ENCODE assay signal across 9 mouse cellular contexts in the genomic region with DNA sequence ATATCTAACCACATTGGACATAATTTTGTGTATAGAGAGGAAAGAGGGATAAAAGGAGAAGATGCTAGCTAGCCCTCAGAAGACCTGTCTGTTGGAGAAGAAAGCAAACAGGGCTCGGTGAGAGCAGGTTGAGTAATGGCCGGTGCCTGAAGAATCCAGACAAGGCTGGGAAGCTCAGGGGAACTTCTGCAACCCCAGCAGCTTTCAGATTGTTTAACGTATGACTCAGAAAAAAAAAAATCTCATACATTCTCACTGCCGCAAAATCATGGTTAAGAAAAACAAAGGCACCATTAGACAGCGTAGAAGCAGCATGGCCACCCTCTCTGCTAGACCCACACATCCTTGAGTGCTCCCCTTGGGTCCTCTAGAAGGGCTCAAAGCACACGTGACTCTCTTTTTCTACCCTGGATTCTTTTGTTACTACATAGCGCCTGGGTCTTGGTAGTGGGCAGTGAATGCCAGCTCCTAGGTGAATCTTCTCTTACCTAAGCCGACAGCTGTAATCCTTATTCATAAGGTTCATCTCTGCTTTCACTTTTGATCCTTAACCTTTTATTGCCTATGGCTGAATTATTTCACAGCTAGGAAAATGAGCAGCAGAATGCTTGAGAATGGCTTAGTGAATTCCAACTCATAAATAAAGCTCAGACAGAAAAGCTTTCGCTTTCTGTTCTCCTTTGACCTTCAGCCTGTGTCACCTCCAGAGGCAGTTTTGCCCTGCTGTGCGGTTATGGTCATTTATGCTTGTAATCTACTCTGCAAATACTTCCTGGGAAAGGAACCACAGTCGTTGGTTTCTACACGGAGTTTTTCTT. TPM values are rescaled to one million over a fixed set of nuclear protein-coding genes. Genes with fewer than 3 reads are reported as not detected.
DNase-seq lines count a peak whose midpoint lies in the region; ATAC-seq and TF ChIP-seq lines count a peak whose summit lies in the region.
"Had no signal": no experiment of that assay in that cellular context is flagged by ENCODE, and none has a peak within 500 bp of the region (broad histone marks: within the 10 kb centered on the region; RNA-seq: fewer than 3 reads in every experiment).

No protein-coding gene starts in this region.

- H3K79me3 ChIP-seq in C2C12 (ENCODE audit: low read depth) = no peaks in the 10 kb centered on the region

- H3K27ac ChIP-seq in intestine, embryonic 16.5 days (ENCODE audit: low read length) = no peak overlapping the region
- peak overlapping the region; percentile 75 for H3K27ac ChIP-seq in liver, postnatal 0 days (ENCODE audit: low read depth)

- intact Hi-C loops in left cerebral cortex, postnatal 25 days (cut with DNase I) = no loop called here

- TF ChIP-seq EP300 in liver, postnatal 0 days (IDR thresholded peaks at IDR 0.05; ENCODE audit: low read depth) = no peak

- no peaks in the 10 kb centered on the region for H3K27me3 ChIP-seq in erythroblast, embryonic 14.5 days (ENCODE audit: control insufficient read depth)
- peaks cover 5% of the 10 kb centered on the region for H3K27me3 ChIP-seq in C2C12 (ENCODE audit: control insufficient read depth, insufficient read depth, insufficient read length)
- no peaks in the 10 kb centered on the region for H3K27me3 ChIP-seq in intestine, embryonic 16.5 days (replicated peaks; ENCODE audit: control insufficient read depth, insufficient read depth, low read length)
- no peaks in the 10 kb centered on the region for H3K27me3 ChIP-seq in liver, postnatal 0 days (ENCODE audit: insufficient read depth, low read length)

- peak overlapping the region; percentile 3 for H3K4me3 ChIP-seq in erythroblast, embryonic 14.5 days (replicated peaks)
- no peak overlapping the region for H3K4me3 ChIP-seq in C2C12 (ENCODE audit: insufficient read depth, poor library complexity, severe bottlenecking)
- H3K4me3 ChIP-seq in intestine, embryonic 16.5 days (ENCODE audit: low read length) = no peak overlapping the region
- peak overlapping the region; percentile 40 for H3K4me3 ChIP-seq in liver, postnatal 0 days (ENCODE audit: low read depth, low read length)

- H3K4me1 ChIP-seq in erythroblast, embryonic 14.5 days (ENCODE audit: control insufficient read depth) = no peaks in the 10 kb centered on the region
- H3K4me1 ChIP-seq in intestine, embryonic 16.5 days (ENCODE audit: control insufficient read depth, insufficient read depth, low read length) = no peaks in the 10 kb centered on the region
- 0 out of 2 replicates have a peak, but pooled peaks cover 2% of the 10 kb centered on the region for H3K4me1 ChIP-seq in liver, postnatal 0 days (ENCODE audit: insufficient read depth)

- 46% methylated on average over 12 of the region's 12 CpGs for WGBS in intestine, embryonic 16.5 days
- WGBS in liver, postnatal 0 days (ENCODE audit: insufficient replicate concordance) = 31% methylated on average over 12 of the region's 12 CpGs

- H3K79me2 ChIP-seq in C2C12 (ENCODE audit: control insufficient read depth, insufficient read depth) = no peaks in the 10 kb centered on the region

- H3ac ChIP-seq in C2C12 (ENCODE audit: control insufficient read depth, insufficient read length, low read depth) = no peak overlapping the region

- TF ChIP-seq CTCF in C2C12 (IDR thresholded peaks at IDR 0.05; ENCODE audit: control insufficient read depth, insufficient read depth, insufficient read length) = no peak
- TF ChIP-seq CTCF in liver, postnatal 0 days (IDR thresholded peaks at IDR 0.05; ENCODE audit: low read depth) = no peak

- no peaks in the 10 kb centered on the region for H3K36me3 ChIP-seq in erythroblast, embryonic 14.5 days (ENCODE audit: control insufficient read depth)
- no peaks in the 10 kb centered on the region for H3K36me3 ChIP-seq in C2C12 (ENCODE audit: control insufficient read depth, insufficient read depth)
- no peaks in the 10 kb centered on the region for H3K36me3 ChIP-seq in intestine, embryonic 16.5 days (ENCODE audit: control insufficient read depth, insufficient read depth, low read length)
- no peaks in the 10 kb centered on the region for H3K36me3 ChIP-seq in liver, postnatal 0 days (replicated peaks; ENCODE audit: insufficient read depth, low read length)

- H3K9ac ChIP-seq in intestine, embryonic 16.5 days (ENCODE audit: low read depth, low read length) = peak overlapping the region; percentile 40; the same call in 1 of the 2 replicates
- peak overlapping the region; percentile 48 for H3K9ac ChIP-seq in liver, postnatal 0 days (replicated peaks)

- DNase-seq in liver, postnatal 0 days = no peak
- no peak for DNase-seq in ovary, postnatal 14 days (ENCODE audit: low spot score)
- no peak for DNase-seq in left cerebral cortex, postnatal 25 days (ENCODE audit: low spot score in 2 of 2)
- no peak for DNase-seq in left cerebral cortex, adult 8-10 months (ENCODE audit: low spot score in 2 of 2)
- DNase-seq: spleen, adult 18-20 months had no signal

- H3K4me2 ChIP-seq in intestine, embryonic 16.5 days (ENCODE audit: low read depth, low read length) = peak overlapping the region; percentile 27; the same call in 1 of the 2 replicates
- peak overlapping the region; percentile 69 for H3K4me2 ChIP-seq in liver, postnatal 0 days (ENCODE audit: low read depth, low read length)

- H3K9me3 ChIP-seq in erythroblast, embryonic 14.5 days (ENCODE audit: control insufficient read depth, low read length) = no peaks in the 10 kb centered on the region
- no peaks in the 10 kb centered on the region for H3K9me3 ChIP-seq in intestine, embryonic 16.5 days (ENCODE audit: control insufficient read depth, low read length)
- H3K9me3 ChIP-seq in liver, postnatal 0 days (ENCODE audit: low read length) = no peaks in the 10 kb centered on the region

- ATAC-seq in erythroblast, adult 5-6 weeks (replicated peaks; ENCODE audit: low FRiP score, poor library complexity, severe bottlenecking) = no peak
- ATAC-seq in intestine, embryonic 16.5 days = peak; percentile 53; the same call in 1 of the 2 replicates
- ATAC-seq in liver, postnatal 0 days = peak; percentile 63

TF ChIP-seq in C2C12, 6 proteins besides CTCF, POLR2A, EP300 and RAD21:
- TF ChIP-seq USF1 (IDR thresholded peaks at IDR 0.05; ENCODE audit: low read depth) = peak; percentile 51
- no peak for TF ChIP-seq MYOG (IDR thresholded peaks at IDR 0.05; ENCODE audit: control insufficient read depth, extremely low read depth, insufficient read length)

RNA-seq across cellular contexts. Expression of a gene that starts 20.6 kb away (rescaled TPM):
- polyA plus RNA-seq in erythroblast, embryonic 14.5 days (2012) = 0.02 TPM in 1 of 2 replicates, not detected in the other
- 0.63 and 0.96 TPM in 2 replicates for total RNA-seq in erythroblast, adult 5-6 weeks (2015; ENCODE audit: low replicate concordance)
- total RNA-seq in erythroblast, adult 5-6 weeks (2017; ENCODE audit: low replicate concordance) = 0.28 and 1.3 TPM in 2 replicates
- 0.05 TPM for polyA plus RNA-seq in C2C12 (2012; fragmentation: generic; extraction: Trizol)
- 1.3 and 1.5 TPM in 2 replicates for polyA plus RNA-seq in intestine, embryonic 16.5 days (2015; fragmentation: Nextera tagmentation; extraction: Ambion mirVana)
- 2.5 and 3.1 TPM in 2 replicates for polyA plus RNA-seq in liver, postnatal 0 days (2015; fragmentation: Nextera tagmentation; extraction: Ambion mirVana)
- 1 to 10 TPM; 8.7 to 9.4 TPM for total RNA-seq in left cerebral cortex, postnatal 25 days (2021)
- 10 to 100 TPM in 1 of 4 experiments, 1 to 10 TPM in 3; 8.2 to 11.4 (median 9.3) TPM for total RNA-seq in left cerebral cortex, adult 8-10 months (2022)

Comparison
In these comparisons a context has a peak if more than half of its experiments do, and no peak if none do; other contexts are left out.
1. H3K4me3 ChIP-seq: peak in erythroblast, embryonic 14.5 days (single experiment) and liver, postnatal 0 days (single experiment); none in C2C12 (single experiment) and intestine, embryonic 16.5 days (single experiment).